Mouse (Mus musculus) cortical plate, adult 2 months (tissue): Measurements from ENCODE around the gene Intu. TPM values are rescaled to one million over a fixed set of nuclear protein-coding genes. Genes with fewer than 3 reads are reported as not detected.

Experiments used
- H3K27ac ChIP-seq: fragments of 200-500 bp; 2 replicates; pipeline ENCODE4 v1.5.1; 2012; ENCODE audit warnings: low read length, control low read depth, inconsistent platforms; ENCODE audit not compliant: insufficient read depth
- H3K4me1 ChIP-seq: fragments of 200-500 bp; 2 replicates; pipeline ENCODE4 v1.6.1; 2011; ENCODE audit warnings: low read length; ENCODE audit not compliant: control insufficient read depth, insufficient read depth
- H3K4me3 ChIP-seq: fragments of 200-500 bp; 2 replicates; pipeline ENCODE4 v1.5.1; 2011; ENCODE audit warnings: mild to moderate bottlenecking, low read length, control low read depth; ENCODE audit not compliant: insufficient read depth
- CTCF ChIP-seq: fragments of 200-500 bp; IDR thresholded peaks from 2 replicates; pipeline ENCODE4 v1.5.1; 2011; ENCODE audit warnings: mild to moderate bottlenecking, control low read depth, low read length; ENCODE audit not compliant: insufficient read depth; ENCODE audit errors: extremely low read depth
- POLR2A ChIP-seq: fragments of 200-500 bp; IDR thresholded peaks from 2 replicates; pipeline ENCODE4 v1.6.1; 2011; ENCODE audit warnings: mild to moderate bottlenecking, low read length, control low read depth; ENCODE audit not compliant: insufficient read depth; ENCODE audit errors: extremely low read depth
- polyA plus RNA-seq: library from polyadenylated mRNA; depleted of rRNA; stranded (reverse); fragments of >200 nt; gene quantifications from 2 replicates; pipeline ENCODE4 v1.2.3, GENCODE M21; 2012

Intu gene
- polyA plus RNA-seq, 1 experiment, result 7.7 TPM

DNA sequence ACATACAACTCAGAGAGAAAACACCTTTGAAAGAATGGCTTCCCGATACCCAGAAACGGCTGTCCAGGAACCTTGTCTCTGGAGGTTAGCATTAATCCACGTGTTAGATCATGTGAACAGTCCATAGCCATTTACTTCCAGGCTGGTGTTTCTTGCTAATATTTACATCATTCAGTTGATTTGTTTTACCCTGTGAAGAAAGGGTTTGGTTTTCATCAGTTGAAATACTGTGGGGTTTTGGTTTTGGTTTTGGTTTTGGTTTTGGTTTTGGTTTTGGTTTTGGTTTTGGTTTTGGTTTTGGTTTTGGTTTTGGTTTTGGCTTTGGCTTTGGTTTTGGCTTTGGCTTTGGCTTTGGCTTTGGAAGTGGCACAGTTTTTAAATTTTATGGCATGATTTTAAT, 5.0 kb upstream of the Intu start:
- Histone ChIP-seq H3K27ac (no peak overlapping the region), H3K4me1 (no peaks in the 10 kb centered on the region), H3K4me3 (no peak overlapping the region)
- TF ChIP-seq POLR2A, result no peak
- no peak for TF ChIP-seq CTCF

DNA sequence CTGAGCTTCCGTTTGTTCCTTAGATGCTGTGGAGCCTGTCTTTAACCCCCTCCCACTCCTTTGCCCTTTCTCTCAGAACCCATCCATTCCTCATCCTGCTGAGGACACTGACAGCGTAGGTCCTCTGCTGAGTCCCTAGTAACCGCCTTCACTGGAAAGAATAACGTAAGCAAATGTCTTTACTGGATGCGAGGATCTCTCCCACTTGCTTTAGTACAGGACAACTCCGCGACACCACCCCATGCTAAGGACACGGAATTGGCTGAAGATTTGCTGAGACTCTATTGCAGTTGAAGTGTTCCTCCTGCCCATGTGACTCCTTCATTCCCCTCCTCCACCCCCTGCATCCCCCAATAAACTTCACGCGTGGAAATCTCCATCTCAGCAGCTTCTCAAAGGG, 3.9 kb upstream of the Intu start:
- Histone ChIP-seq H3K4me3 (no peak overlapping the region), H3K4me1 (no peaks in the 10 kb centered on the region), H3K27ac (no peak overlapping the region)
- TF ChIP-seq CTCF, result no peak

DNA sequence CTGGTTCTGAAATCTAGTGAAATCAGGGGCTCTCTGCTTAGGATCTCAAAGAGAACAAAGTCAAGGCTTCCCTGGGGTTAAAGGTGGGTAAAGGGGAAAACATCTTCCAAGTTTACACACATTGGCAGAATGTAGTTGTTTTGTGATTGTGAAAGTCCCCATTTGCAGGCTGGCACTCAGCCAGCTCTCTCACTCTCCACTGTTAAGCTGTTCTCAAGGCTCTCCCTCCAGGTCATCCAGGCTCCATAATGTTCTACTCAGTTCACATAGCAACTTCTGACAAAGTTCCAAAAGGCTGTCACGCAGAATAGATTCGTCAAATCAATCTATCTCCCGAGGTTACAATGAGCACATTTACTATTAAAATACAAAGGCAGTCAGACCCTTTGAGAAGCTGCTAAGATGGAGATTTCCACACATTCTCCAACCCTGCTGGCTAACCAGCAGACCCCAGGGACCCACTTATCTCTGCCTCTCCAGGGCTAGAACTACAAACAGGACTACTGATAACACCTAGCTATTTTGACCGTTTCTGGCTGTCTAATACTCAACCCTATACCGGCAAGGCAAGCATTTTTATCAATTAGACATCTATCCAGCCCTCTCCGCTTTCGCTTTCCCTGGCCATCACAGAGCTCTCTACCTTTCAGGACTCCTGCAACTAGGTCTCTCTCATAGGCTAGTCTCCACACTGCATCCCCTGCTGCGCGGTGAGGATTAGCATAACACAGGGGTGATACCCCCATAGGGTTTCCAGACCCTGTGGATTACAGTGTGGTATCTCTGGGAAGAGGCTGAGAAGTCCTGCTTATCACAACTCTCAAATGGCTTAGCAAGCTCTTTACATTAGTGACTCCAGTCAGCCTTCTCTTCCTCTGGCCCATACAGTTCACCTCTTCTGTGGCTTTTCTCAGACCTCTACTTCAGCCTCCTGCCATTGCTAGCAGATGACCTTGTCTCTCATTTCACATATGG, 2.8 kb upstream of the Intu start:
- no peak overlapping the region for H3K27ac ChIP-seq
- no peak overlapping the region for H3K4me3 ChIP-seq
- TF ChIP-seq POLR2A, result no peak
- TF ChIP-seq CTCF, result no peak
- no peaks in the 10 kb centered on the region for H3K4me1 ChIP-seq

DNA sequence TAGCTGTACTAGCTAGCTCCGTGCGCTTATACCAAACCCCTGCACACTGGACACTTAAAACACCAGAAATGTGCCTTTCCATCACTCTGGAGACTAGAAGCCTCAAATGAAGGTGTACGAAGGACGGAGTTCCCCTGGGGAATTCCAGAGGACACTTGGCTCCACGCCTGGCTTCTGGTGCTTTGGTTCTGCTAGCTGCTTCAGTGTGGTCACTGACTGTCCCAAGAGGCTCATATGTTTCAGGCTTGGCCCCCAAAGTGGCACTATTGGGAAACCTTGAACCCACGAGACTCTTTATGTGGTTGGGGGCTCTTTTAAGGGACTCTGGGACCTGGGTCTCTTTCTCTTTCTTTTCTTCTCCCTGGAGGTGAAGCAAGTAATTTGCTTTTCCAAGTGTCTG, 2.1 kb upstream of the Intu start:
- H3K27ac ChIP-seq, result no peak overlapping the region
- no peaks in the 10 kb centered on the region; the same call in 1 of the 2 replicates for H3K4me1 ChIP-seq
- TF ChIP-seq CTCF (no peak), POLR2A (no peak)
- no peak overlapping the region for H3K4me3 ChIP-seq

DNA sequence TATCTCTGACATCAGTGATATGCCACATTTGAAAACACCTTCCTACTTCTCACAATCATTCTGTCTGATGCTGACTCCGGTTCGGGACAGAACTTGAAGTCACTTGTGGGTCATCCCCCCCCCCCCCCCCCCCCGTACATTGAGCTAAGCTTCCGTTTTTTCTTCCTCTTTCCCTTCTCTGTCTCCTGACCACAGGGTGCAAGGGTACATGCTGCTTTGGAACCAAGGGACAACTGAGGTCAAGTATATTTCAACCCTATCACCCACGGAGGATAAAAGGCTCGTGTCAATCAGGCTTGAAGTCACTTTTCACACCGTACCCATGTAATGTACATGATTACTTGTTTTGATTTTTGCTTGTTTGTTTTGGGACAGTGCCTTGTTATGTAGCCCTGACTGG, 241 bp upstream of the Intu start:
- no peaks in the 10 kb centered on the region; the same call in 1 of the 2 replicates for H3K4me1 ChIP-seq
- peak overlapping the region; percentile 43; the same call in 1 of the 2 replicates for H3K4me3 ChIP-seq
- no peak for TF ChIP-seq POLR2A
- no peak for TF ChIP-seq CTCF
- no peak overlapping the region for H3K27ac ChIP-seq

DNA sequence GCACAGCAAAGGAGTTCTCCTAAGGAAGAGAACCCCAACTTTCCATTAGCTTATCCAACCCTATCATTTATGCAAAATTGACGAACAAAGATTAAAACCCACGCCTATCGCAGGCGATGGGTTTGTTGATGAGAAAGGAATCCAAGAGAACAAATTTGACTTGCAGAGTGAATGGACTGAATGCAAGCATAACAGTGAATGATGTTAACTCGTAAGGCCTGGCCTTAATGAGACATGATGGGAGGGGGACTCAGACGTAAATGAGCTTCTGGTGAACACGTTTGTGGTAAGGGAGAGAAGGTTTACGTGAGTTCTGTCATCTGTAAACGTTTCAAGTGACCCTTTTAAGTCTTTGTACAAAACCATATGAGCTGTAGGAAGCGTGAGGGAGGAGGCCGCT, 1.2 kb downstream of the Intu start:
- TF ChIP-seq CTCF (no peak), POLR2A (no peak)
- Histone ChIP-seq H3K27ac (no peak overlapping the region), H3K4me1 (no peaks in the 10 kb centered on the region; the same call in 1 of the 2 replicates), H3K4me3 (peak overlapping the region; percentile 43)

DNA sequence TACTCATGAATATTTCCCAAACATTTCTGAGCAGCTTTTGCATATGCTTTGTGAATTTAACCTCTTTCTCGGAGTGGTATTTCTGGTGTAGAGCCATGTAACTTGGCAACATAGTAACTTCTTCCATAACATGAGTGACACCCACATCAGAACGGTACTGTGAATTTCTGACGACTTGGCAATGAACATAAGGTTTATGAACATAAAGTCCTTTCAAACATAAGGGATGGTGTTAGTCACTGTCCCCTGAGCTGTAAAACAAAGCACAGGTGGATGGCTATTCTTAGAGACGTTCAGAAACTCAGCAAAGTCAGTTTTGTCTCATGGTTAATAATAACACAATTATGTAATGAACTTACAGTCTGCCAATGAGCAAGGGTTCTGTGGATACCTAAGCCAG, 3.1 kb downstream of the Intu start:
- no peaks in the 10 kb centered on the region; the same call in 1 of the 2 replicates for H3K4me1 ChIP-seq
- no peak for TF ChIP-seq POLR2A
- no peak for TF ChIP-seq CTCF
- no peak overlapping the region for H3K4me3 ChIP-seq
- H3K27ac ChIP-seq, result no peak overlapping the region

DNA sequence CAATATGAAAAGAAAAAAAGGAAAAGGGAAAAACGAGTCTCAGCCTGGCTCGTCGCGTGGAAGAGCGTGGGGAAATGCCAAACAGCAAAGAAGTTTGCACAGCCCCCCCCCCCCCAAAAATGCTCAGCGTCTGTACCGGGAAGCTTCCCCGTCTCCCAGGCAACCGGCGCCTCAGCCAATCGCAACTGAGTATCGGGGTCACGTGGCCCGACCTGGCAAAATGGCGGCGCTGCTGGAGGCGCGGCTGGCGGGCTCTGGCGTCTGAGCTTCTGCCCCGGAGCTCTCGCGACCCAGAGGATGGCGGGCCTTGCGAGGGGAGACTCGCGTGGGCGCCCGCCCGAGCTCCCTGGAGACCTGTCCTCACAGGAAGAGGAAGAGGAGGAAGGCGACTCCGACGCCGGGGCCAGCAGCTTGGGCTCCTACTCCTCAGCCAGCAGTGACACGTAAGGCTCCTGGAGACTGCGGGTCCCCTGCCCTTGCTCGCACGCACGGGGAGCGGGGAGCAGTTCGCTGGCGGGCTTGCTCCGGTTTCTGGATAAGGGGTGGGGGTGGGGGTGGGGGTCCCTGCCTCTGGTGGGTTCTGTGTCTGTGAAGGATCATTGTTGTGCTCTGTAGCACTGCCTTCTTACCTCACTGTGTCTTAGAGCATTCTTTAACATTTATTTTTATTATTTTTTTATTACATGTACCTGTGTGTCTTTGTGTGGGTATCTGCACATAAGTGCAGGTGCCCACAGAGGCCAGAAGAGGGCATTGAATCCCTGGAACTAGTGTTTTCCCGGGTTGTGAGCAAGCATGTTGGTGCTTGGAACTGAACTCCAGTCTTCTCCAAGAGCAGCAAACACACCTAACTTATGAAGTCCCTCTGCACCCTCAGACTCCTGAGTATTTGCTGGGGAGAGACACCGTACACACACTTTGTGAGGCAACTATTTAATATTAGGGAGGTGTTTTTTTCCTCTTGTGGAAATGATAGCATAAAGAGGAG, 9.8 kb downstream of the Intu start:
- TF ChIP-seq CTCF (no peak), POLR2A (no peak)
- H3K4me1 ChIP-seq, result no peaks in the 10 kb centered on the region
- H3K27ac ChIP-seq, result no peak overlapping the region

DNA sequence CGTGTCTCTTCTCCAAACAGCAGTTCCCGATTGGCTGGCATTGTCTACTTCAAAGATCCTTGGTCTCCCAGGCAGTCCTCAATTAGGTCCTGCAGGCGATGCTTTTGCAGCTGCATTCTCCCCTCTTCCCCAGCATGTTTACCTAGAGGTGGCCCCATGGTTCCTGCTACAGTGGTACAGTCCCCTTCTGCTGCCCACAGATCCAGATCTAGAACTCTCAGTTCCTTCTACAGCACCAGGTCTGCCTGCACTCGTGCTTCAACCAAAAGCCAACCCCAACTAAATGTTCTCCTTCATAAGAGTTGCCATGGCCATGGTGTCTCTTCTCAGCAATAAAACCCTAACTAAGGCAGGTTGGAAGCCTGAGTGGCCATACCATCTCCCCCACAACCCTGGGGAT, 15.5 kb downstream of the Intu start:
- Histone ChIP-seq H3K4me3 (no peak overlapping the region), H3K27ac (no peak overlapping the region), H3K4me1 (no peaks in the 10 kb centered on the region)
- TF ChIP-seq CTCF (no peak), POLR2A (no peak)

More for the DNA sequence above, 9.8 kb downstream of the Intu start:
- H3K4me3 ChIP-seq, result peak overlapping the region; percentile 65

DNA sequence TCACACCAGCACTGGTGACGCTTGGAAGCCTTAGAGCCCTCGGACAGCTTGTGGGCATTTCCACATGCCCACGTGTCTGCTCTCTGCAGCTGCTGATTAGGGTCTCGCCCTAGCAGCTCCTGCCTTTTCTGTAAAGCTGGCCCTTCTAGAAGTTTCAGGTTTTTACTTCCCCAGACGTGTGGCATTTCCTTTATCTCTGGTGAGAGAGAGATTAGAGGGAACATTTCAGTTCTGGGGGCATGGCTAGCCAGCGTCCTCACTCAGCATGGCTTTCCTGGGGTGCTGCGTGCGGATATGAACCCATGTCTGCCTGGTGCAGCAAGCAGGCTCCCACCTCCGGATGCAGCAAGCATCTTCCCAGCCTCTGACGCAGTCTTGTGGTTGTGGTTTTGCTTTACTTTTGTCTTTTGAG, 121.9 kb downstream of the Intu start:
- Histone ChIP-seq H3K27ac (no peak overlapping the region), H3K4me1 (0 out of 2 replicates have a peak, but pooled peaks cover 2% of the 10 kb centered on the region), H3K4me3 (no peak overlapping the region)
- no peak for TF ChIP-seq POLR2A
- no peak for TF ChIP-seq CTCF
